Mouse (Mus musculus): ENCODE measurements at regions not wholly inside any gene's neighbourhood (a gene's known extent, or its start where the extent isn't known, plus 50 kb on each side); places are given as distances from the start of the nearest gene placed in this dataset.
"Not testable (repeated sequence)": the region's sequence is repeated elsewhere in the genome, so short reads cannot be mapped to it uniquely, and the experiment has no call there.

- DNase-seq (ENCODE audit: low spot score): no peak
These were observed 129.4 kb upstream of the Tmem185a start for GRCm38 (mm10) chrX:70606349-70606748.

- DNase-seq (ENCODE audit: low spot score): peak; percentile 14
These were observed 105.4 kb upstream of the Tmem185a start for GRCm38 (mm10) chrX:70582344-70582743.

GRCm38 (mm10) chrX:70580171-70580570 lies 103.2 kb upstream of the Tmem185a start:
- DNase-seq (ENCODE audit: low spot score): no peak

- not testable (repeated sequence) for DNase-seq (ENCODE audit: low spot score)
These were observed 97.3 kb upstream of the Tmem185a start for GRCm38 (mm10) chrX:70574243-70574642.

- DNase-seq (ENCODE audit: low spot score): not testable (repeated sequence)
These were observed 93.6 kb upstream of the Tmem185a start for GRCm38 (mm10) chrX:70570586-70570985.

- DNase-seq (ENCODE audit: low spot score): not testable (repeated sequence)
These were observed 92.5 kb upstream of the Tmem185a start for GRCm38 (mm10) chrX:70569339-70569979.

Data from lung, postnatal 25 days (tissue).